Mouse (Mus musculus): ENCODE measurements around the gene Pip4k2c. TPM values are rescaled to one million over a fixed set of nuclear protein-coding genes. Genes with fewer than 3 reads are reported as not detected.

The Pip4k2c gene
- polyA plus RNA-seq, 1 experiment, result 36.7 TPM

DNA sequence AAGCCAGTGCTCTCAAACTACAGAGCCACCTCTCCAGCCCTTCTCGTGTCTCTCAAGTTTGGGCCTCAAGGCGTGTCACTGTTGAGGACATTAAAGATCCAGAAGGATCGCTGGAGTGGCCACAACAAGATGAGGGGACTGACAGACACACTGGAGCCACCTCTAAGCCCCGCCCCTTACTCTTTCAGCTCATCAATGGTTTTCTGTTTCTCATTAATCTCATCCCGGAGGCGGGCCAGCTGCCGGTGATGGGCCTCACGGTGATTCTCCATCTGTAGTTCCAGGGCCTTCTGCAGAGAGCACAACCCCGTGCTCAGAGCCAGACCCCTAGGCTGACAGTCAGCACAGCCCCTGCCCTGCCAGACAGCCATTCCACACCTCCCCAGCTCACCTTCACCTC, 25.2 kb upstream of the Pip4k2c start:
- no peak overlapping the region for H3K27ac ChIP-seq (ENCODE audit: insufficient read depth, low read length)
- no peak overlapping the region for H3K9ac ChIP-seq (ENCODE audit: low read depth, poor library complexity, severe bottlenecking)
- no peak overlapping the region for H3K4me3 ChIP-seq (ENCODE audit: low read depth, low read length)
- H3K36me3 ChIP-seq (ENCODE audit: control insufficient read depth, insufficient read depth, low read length, poor library complexity, severe bottlenecking), result no peaks in the 10 kb centered on the region
- peaks cover 5% of the 10 kb centered on the region for H3K4me1 ChIP-seq (ENCODE audit: control insufficient read depth, insufficient read depth, low read length)
- no peaks in the 10 kb centered on the region for H3K9me3 ChIP-seq (replicated peaks; ENCODE audit: control insufficient read depth, insufficient read depth, low read length, poor library complexity, severe bottlenecking)
- no peaks in the 10 kb centered on the region for H3K27me3 ChIP-seq (ENCODE audit: control insufficient read depth, insufficient read depth, low read length, poor library complexity, severe bottlenecking)
- no peak for TF ChIP-seq CTCF (IDR thresholded peaks at IDR 0.05; ENCODE audit: low read depth, low read length)
- no peak for TF ChIP-seq EP300 (IDR thresholded peaks at IDR 0.05; ENCODE audit: insufficient read depth, low read depth, low read length)
- no peak for TF ChIP-seq POLR2A (IDR thresholded peaks at IDR 0.05; ENCODE audit: insufficient read depth, low read length)

DNA sequence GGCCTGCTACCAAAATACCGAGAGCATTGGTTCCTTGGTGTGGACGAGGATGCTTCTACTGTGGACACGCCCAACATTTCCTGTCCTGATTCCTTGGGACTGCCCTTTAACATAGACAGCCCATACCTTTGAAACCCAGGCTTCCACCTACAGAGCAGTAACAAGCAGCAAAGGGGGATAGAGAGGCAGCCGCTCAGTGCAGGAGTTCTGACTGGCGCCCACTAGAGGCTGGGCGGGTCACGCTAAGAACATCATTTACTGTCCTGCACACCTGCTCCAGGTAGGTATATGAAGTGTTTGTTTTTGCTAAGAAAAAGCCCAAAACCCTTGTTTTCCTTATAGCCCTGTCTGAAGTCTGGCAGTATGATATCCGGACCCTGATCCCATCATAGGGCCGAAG, 21.8 kb upstream of the Pip4k2c start:
- Histone ChIP-seq H3K9ac (ENCODE audit: low read depth, poor library complexity, severe bottlenecking) (no peak overlapping the region), H3K27me3 (ENCODE audit: control insufficient read depth, insufficient read depth, low read length, poor library complexity, severe bottlenecking) (no peaks in the 10 kb centered on the region), H3K4me1 (ENCODE audit: control insufficient read depth, insufficient read depth, low read length) (peaks cover 2% of the 10 kb centered on the region), H3K27ac (ENCODE audit: insufficient read depth, low read length) (no peak overlapping the region), H3K36me3 (ENCODE audit: control insufficient read depth, insufficient read depth, low read length, poor library complexity, severe bottlenecking) (no peaks in the 10 kb centered on the region), H3K4me3 (ENCODE audit: low read depth, low read length) (no peak overlapping the region), H3K9me3 (replicated peaks; ENCODE audit: control insufficient read depth, insufficient read depth, low read length, poor library complexity, severe bottlenecking) (no peaks in the 10 kb centered on the region)
- TF ChIP-seq EP300 (IDR thresholded peaks at IDR 0.05; ENCODE audit: insufficient read depth, low read depth, low read length), result peak; percentile 59; the same call in 1 of the 2 replicates
- peak; percentile 25 for TF ChIP-seq POLR2A (IDR thresholded peaks at IDR 0.05; ENCODE audit: insufficient read depth, low read length)
- TF ChIP-seq CTCF (IDR thresholded peaks at IDR 0.05; ENCODE audit: low read depth, low read length), result peak; percentile 94

DNA sequence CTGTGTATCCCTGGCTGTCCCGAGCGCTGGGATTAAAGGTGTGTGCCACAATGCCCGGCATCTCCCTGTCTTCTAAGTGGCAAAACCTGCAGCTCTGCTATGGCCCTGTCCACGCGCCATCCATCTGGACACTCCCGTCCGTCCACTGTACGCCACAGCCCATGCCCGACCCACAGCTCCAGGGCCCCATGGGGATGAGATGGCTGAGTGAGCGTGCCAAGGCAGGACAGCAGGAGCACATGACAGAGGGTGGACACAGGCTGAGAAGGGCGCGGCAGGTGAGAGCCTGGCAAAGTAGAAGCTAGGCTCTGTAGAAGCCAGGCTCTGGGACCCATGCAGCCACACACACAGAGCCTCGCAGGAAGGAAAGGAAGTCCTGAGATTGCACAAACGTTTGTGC, 20.4 kb upstream of the Pip4k2c start:
- H3K36me3 ChIP-seq (ENCODE audit: control insufficient read depth, insufficient read depth, low read length, poor library complexity, severe bottlenecking), result no peaks in the 10 kb centered on the region
- peaks cover 1% of the 10 kb centered on the region for H3K4me1 ChIP-seq (ENCODE audit: control insufficient read depth, insufficient read depth, low read length)
- no peak overlapping the region for H3K4me3 ChIP-seq (ENCODE audit: low read depth, low read length)
- H3K27ac ChIP-seq (ENCODE audit: insufficient read depth, low read length), result no peak overlapping the region
- H3K9me3 ChIP-seq (replicated peaks; ENCODE audit: control insufficient read depth, insufficient read depth, low read length, poor library complexity, severe bottlenecking), result no peaks in the 10 kb centered on the region
- no peak for TF ChIP-seq EP300 (IDR thresholded peaks at IDR 0.05; ENCODE audit: insufficient read depth, low read depth, low read length)
- TF ChIP-seq POLR2A (IDR thresholded peaks at IDR 0.05; ENCODE audit: insufficient read depth, low read length), result no peak
- no peak for TF ChIP-seq CTCF (IDR thresholded peaks at IDR 0.05; ENCODE audit: low read depth, low read length)
- H3K27me3 ChIP-seq (ENCODE audit: control insufficient read depth, insufficient read depth, low read length, poor library complexity, severe bottlenecking), result no peaks in the 10 kb centered on the region
- H3K9ac ChIP-seq (ENCODE audit: low read depth, poor library complexity, severe bottlenecking), result no peak overlapping the region

DNA sequence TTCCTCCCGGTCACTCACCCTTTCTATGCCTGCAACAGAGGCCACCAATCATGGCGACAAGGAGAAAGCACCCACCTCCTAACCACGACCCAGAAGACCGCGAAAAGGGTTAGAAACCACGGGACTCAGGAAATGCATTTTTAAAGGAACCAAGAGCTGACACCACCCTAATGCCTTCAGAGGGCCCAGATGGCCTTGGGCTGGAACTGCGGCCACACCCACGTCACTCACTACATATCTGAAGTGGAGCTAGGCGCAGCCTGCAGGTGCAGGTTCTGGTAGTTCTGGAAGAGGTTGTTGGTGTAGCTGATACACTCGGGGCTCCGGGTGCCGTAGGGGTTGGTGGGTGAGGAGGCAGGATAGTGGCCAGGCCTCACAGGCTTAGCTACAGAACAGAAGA, 19.3 kb upstream of the Pip4k2c start:
- Histone ChIP-seq H3K9ac (ENCODE audit: low read depth, poor library complexity, severe bottlenecking) (no peak overlapping the region), H3K9me3 (replicated peaks; ENCODE audit: control insufficient read depth, insufficient read depth, low read length, poor library complexity, severe bottlenecking) (no peaks in the 10 kb centered on the region), H3K27ac (ENCODE audit: insufficient read depth, low read length) (no peak overlapping the region), H3K4me3 (ENCODE audit: low read depth, low read length) (no peak overlapping the region), H3K36me3 (ENCODE audit: control insufficient read depth, insufficient read depth, low read length, poor library complexity, severe bottlenecking) (no peaks in the 10 kb centered on the region), H3K27me3 (ENCODE audit: control insufficient read depth, insufficient read depth, low read length, poor library complexity, severe bottlenecking) (no peaks in the 10 kb centered on the region), H3K4me1 (ENCODE audit: control insufficient read depth, insufficient read depth, low read length) (peaks cover 3% of the 10 kb centered on the region)
- TF ChIP-seq EP300 (IDR thresholded peaks at IDR 0.05; ENCODE audit: insufficient read depth, low read depth, low read length) (no peak), POLR2A (IDR thresholded peaks at IDR 0.05; ENCODE audit: insufficient read depth, low read length) (no peak), CTCF (IDR thresholded peaks at IDR 0.05; ENCODE audit: low read depth, low read length) (no peak)

DNA sequence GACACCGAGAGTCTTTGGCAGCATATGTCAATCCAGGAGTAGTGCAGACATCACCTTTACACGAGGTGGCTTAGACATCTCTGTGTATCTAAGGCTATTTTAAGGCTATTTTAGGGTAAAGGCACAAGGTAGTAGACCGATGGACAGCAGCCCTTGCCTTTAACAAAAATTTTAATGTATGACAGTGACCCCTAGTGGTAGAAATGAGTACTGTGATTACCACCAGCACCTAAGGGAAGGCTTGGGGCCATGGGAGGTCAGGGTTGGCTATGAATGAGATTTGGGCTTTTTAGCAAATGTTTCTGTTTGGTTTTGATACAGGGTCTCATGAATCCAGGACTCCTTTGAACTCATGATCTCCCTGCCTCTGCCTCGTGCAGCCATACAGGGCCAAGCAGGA, 17.5 kb upstream of the Pip4k2c start:
- no peaks in the 10 kb centered on the region for H3K27me3 ChIP-seq (ENCODE audit: control insufficient read depth, insufficient read depth, low read length, poor library complexity, severe bottlenecking)
- H3K9ac ChIP-seq (ENCODE audit: low read depth, poor library complexity, severe bottlenecking), result no peak overlapping the region
- H3K36me3 ChIP-seq (ENCODE audit: control insufficient read depth, insufficient read depth, low read length, poor library complexity, severe bottlenecking), result no peaks in the 10 kb centered on the region
- no peaks in the 10 kb centered on the region for H3K9me3 ChIP-seq (replicated peaks; ENCODE audit: control insufficient read depth, insufficient read depth, low read length, poor library complexity, severe bottlenecking)
- TF ChIP-seq CTCF (IDR thresholded peaks at IDR 0.05; ENCODE audit: low read depth, low read length) (no peak), EP300 (IDR thresholded peaks at IDR 0.05; ENCODE audit: insufficient read depth, low read depth, low read length) (no peak), POLR2A (IDR thresholded peaks at IDR 0.05; ENCODE audit: insufficient read depth, low read length) (no peak)
- H3K4me1 ChIP-seq (ENCODE audit: control insufficient read depth, insufficient read depth, low read length), result peaks cover 8% of the 10 kb centered on the region
- no peak overlapping the region for H3K4me3 ChIP-seq (ENCODE audit: low read depth, low read length)
- H3K27ac ChIP-seq (ENCODE audit: insufficient read depth, low read length), result no peak overlapping the region

DNA sequence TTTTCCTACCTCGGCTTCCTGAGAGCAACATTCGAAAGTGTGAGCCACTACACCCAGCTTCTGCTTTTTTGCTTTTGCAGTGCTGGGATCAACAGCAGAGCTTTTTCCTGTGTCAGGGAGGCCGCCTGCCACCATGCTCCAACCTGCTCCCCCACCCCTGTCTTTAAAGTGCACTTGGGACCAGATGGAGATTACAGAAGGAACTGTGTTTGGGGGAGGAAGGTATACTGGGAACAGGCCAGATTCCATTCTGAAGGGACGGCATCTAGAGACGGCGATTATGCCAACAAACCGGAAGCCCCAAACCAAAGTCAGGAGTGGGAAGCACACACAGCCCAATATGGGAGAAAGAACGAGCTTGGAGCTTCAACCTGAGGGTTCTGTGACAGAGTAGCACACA, 15.8 kb upstream of the Pip4k2c start:
- H3K9ac ChIP-seq (ENCODE audit: low read depth, poor library complexity, severe bottlenecking), result no peak overlapping the region
- H3K27me3 ChIP-seq (ENCODE audit: control insufficient read depth, insufficient read depth, low read length, poor library complexity, severe bottlenecking), result no peaks in the 10 kb centered on the region
- H3K27ac ChIP-seq (ENCODE audit: insufficient read depth, low read length), result no peak overlapping the region
- no peaks in the 10 kb centered on the region for H3K36me3 ChIP-seq (ENCODE audit: control insufficient read depth, insufficient read depth, low read length, poor library complexity, severe bottlenecking)
- H3K4me3 ChIP-seq (ENCODE audit: low read depth, low read length), result no peak overlapping the region
- peaks cover 8% of the 10 kb centered on the region for H3K4me1 ChIP-seq (ENCODE audit: control insufficient read depth, insufficient read depth, low read length)
- TF ChIP-seq EP300 (IDR thresholded peaks at IDR 0.05; ENCODE audit: insufficient read depth, low read depth, low read length), result no peak
- no peak for TF ChIP-seq CTCF (IDR thresholded peaks at IDR 0.05; ENCODE audit: low read depth, low read length)
- TF ChIP-seq POLR2A (IDR thresholded peaks at IDR 0.05; ENCODE audit: insufficient read depth, low read length), result no peak
- H3K9me3 ChIP-seq (replicated peaks; ENCODE audit: control insufficient read depth, insufficient read depth, low read length, poor library complexity, severe bottlenecking), result no peaks in the 10 kb centered on the region
